Mouse (Mus musculus) left cerebral cortex, postnatal 10 days (tissue): ENCODE measurements around the gene Hivep3. TPM values are rescaled to one million over a fixed set of nuclear protein-coding genes. Genes with fewer than 3 reads are reported as not detected.

Source experiments
- DNase-seq, 2 experiments: peaks; one replicate each; pipeline ENCODE4 v3.0.0; 2021 to 2022; ENCODE audit warnings: low spot score in 2 of 2, mixed read lengths in 1 of 2; ENCODE audit errors: extremely low spot score in 1 of 2
- intact Hi-C: fragments of 180-260 bp; cut with DNase I; formaldehyde crosslinking; loops from one replicate; pipeline ENCODE4 v1.15.1; 2025
- total RNA-seq, 2 experiments: library from RNA; stranded (reverse); gene quantifications; 2 replicates each; pipeline ENCODE4 v1.2.3; 2021

Gene Hivep3
- total RNA-seq, 2 experiments from 2014 or later, result 71.9 to 74.3 TPM

DNA sequence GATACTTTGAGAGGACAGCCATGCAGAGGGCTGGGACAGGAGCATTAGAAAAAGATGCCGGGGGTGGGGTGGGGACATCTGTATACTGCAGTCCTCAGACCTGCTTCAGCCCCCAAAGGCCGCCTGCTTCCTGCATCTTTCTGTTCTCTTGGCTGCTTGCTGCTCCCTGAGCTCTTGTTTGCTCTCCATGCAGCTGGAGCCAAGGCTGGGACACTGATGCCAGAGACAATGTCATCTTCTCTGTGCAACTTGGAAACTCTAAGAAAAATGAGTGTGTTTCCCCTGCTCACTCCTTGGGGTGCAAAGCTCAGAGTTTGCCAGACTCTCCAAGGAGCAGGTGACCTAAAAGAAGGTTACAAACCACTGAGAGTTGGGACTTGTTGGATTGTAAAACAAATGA, 275.6 kb downstream of the Hivep3 start:
- intact Hi-C loops, result no loop called here
- DNase-seq, result no peak

DNA sequence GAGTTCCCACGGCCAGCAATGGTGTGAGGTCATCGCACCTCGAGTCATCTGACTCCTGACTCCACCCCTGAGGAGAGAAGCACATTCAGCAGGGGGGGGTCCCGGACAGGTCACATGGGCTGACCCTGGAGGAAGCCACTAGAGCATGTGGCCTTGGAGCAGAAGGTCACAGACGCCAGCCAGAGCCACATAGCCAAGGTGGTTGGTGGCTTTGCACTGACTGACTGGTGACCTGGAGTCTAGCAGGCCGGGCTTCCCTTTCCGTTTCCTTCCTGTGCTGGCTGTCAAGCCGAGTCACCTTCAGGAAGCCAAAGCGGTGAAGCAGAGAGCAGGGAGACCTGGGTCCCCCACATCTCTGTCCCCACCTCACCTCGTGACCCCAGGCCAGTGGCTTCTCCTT, 278.2 kb downstream of the Hivep3 start:
- DNase-seq, result no peak
- intact Hi-C loops, result no loop called here

DNA sequence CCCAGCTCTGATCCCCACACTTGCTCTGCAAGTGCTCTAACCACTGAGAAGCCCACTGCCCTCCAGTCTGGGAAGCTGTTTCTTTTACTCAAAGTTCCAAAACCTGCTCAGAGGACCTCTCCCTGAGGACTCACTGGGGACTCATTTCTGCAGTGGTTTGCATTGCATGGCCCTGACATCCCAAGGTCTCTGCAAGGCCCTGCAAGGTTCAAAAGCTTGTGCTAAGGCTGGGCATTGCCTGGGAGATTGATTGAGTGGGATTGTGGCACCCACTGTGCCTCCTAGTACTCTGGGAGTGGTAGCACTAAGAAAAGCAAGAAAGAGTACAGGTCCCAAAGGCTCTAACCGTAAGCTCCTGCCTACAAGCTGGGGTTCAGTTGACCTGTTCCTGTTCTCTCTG, 279.3 kb downstream of the Hivep3 start:
- DNase-seq, result no peak
- intact Hi-C loops, result no loop called here

DNA sequence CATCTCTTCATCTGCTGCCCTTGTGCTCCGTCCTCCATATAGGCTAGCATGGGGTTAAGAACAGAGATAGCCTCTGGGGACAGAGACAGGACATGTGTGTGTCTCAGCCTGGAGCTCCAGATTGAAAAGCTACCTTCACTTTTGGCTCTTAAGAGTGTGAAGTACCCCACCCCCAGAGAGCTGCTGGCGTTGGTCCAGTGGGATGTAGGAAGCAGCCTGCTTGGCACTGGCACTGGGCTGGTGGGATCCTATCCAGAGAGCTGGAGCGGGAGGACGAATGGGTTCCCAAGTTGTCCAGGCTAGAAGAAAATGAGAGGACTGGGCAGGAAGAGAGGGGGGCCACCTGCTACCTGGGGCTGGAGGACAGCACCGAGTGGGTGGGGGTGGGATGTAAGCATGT, 284.8 kb downstream of the Hivep3 start:
- DNase-seq, result peak; percentile 46 to 79
- intact Hi-C loops, result no loop called here

DNA sequence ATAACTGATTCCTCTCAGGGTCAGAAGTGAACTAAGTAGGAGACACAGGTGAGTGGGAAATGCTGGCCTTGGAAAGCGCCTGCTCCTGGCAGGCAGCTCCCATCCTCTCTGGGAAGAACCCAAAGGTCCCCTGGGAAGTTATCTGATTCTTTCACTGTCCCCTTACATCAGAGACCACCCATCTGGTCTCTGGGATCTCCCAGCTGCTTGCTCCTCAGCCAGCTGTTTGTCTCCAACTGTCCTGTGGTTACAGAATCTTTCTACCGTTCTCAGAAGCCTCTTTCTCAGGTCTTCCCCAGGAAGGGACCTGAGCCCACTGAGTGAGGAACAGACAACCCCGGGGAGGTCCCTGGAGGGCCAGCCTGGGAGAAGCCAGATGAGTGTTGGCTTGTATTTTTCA, 288.8 kb downstream of the Hivep3 start:
- no peak for DNase-seq
- intact Hi-C loops, result no loop called here

DNA sequence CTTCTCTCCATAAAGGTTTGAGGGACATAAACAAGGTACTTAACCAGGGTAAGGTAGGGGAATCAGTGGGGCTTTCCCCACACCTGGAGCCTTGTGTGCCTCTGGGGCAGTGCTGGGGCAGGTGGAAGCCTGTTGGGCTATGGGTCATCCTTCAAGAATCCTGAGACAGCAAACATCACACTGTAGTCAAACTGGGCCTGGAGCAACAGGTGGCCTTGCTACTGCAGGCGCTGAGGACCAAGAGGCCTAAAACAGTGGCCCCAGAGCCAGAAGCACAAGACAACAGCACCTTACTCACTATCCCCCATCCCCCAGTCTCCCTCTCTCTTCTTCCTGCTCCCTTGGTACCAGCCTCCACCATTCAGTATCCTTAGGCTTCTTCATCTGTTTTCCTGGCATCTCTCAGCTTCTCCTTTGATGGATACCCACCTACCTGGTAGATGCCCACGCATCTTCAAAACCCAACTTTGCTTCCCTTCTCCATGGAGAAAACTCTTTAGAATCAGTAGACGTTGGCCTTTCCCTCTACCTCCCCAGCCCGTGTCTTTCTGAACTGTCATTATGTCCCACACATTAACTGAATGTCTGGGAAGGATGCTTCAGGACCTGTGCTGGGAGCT, 289.7 kb downstream of the Hivep3 start:
- DNase-seq, result no peak
- intact Hi-C loops, result no loop called here

DNA sequence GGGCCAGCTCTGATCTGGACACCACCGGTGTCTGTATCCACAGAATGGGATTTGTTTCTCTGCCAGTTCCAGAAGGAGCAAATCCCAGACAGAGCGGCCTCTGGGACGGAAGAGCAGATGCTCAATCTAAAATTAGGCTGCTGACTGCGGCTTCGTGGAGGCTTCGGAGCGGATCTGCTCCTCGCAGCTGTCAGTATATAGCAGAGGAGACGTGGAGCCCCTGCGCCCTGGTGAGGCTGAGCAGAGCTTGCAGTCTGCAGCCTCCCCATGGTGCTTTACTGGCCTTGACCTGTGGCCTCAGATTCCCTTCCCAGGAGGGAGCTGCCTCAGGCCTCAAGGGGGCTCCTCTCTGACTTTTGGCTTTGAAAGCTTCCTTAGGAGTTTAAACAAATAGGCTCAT, 290.5 kb downstream of the Hivep3 start:
- DNase-seq, result peak; percentile 78 to 83
- intact Hi-C loops, result no loop called here

DNA sequence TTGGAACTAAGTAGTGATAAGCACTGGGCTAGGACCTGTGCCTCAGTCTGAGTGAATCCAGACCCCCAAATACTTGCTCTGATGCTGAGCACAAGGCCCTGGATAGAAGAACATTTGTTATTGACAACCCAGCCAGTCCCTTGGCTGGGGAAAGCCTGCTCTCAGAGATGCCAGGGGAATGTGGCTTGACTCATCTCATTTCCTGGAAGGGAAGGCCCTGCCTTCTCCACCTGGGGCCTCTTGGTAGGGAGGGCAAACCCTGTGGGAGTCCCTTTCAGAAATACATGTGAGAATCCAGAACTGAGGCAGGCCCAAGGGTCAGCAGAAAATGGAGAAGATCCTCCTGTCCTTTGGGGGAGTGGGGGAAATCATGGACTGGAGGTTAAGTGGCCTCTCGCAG, 294.1 kb downstream of the Hivep3 start:
- DNase-seq, result no peak
- intact Hi-C loops, result no loop called here

DNA sequence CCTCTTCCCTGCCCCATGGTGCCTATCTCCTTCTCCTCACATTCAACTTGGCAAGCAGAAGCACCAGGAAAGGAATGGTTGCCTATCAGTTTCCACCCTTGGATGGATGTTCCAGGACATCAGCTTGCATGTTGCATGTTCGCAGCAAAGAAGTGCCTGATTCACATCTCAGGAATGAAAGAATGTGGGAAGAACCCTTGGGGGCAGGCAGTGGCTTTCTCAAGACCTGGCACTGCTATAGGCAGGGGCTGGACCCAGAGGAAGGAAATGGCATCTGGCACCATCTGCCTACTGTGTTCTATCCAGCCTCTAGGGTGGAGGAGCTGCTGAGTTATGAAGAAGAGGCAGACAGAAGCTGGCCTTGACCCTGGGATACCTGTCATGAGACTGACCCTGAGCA, 296.4 kb downstream of the Hivep3 start:
- intact Hi-C loops, result loop anchor here (5.0 kb wide), 2 partner anchors 48 to 63 kb away; no protein-coding TSS in a partner anchor
- no peak for DNase-seq

DNA sequence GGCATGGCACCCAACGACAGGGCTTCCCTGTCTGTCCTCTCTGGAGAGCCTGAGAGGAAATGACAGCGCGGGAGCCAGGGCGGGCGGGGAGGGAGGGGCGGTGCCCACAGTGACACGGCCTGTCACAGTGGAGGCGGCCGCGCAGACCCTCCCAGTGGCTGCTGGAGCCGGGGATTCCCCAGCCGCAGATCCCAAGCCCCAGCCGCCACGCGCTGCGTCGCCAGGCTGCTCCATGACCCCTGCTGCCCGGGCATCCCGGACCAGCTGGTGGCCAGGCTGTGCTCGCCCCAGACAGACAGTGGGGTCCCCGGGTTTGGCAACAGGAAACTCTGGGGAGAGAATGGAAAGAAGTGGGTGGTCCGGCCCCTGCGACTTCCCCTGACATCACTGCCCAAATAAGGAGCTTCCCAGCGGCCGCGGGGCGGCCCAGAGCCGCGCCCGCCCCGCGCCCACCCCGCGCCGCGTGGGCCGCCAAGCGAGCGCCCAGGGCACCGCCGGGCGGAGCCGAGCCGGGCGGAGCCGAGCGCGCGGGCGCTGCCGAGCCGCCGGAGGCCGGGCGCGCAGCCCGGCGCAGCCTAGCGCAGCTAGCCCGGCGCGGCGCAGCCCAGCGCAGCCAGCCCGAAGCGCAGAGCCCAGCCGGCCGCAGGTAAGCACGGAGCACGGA, 298.9 kb downstream of the Hivep3 start:
- peak; percentile 52 to 71 for DNase-seq
- intact Hi-C loops, result loop anchor here (5.0 kb wide), 2 partner anchors 50 to 65 kb away; no protein-coding TSS in a partner anchor

DNA sequence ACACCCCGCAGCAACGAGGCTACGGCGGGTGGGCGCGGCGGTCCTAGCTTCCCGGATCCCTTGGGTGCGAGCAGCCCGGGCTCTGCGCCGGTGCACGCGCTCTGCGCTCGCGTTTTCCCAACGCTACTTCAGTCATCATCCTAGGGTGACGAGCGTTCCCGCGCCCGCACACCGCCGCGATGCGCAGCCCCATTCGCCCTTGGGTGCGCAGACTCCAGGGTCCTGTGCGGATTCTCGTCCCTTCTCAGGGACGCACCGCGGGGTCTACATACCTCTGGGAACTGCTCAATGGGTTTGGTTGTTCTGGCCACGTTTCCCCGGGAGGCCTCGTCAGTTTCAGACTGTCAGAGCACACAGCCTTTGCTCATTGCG, 299.4 kb downstream of the Hivep3 start:
- intact Hi-C loops, result loop anchor here (5.0 kb wide), 2 partner anchors 51 to 66 kb away; no protein-coding TSS in a partner anchor
- peak; percentile 38 to 69 for DNase-seq

DNA sequence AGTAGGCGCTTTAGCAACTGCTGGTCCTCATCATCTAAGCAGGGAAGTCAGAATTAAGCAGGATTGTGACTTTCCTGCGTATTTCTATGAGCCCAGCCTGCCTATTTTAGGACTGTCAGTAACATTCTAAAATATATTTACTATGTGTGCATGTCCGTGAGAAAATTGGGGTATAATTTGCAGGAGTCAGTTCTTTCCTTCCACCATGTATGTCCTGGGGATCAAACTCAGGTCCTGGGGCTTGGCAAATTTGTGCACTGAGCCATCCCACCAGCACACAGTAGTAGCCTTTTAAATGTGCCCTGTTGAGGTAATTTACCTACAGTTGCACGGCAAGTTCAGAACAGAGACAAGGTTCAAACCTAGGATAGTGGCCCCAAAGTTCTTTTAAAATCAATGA, 302.7 kb downstream of the Hivep3 start:
- intact Hi-C loops, result no loop called here
- no peak for DNase-seq

DNA sequence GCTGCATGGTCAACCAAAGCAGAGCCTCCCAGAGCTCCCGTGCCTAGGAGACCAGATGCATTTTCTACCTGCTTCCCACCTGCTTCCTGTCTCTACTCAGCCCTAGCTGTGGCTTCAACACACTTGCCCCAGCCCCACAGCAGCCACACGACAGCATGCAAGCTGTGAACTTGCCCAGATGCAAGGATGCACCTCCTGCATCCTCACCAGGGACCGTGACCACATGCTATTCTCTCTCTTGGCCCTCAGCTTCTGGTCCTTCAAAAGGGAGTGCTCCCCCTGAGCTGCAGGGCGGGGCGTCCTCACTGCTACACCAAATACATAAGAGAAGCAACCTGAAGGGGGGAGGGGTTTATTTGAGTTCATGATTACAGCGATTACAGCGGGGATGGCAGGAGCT, 303.4 kb downstream of the Hivep3 start:
- intact Hi-C loops, result no loop called here
- no peak for DNase-seq

DNA sequence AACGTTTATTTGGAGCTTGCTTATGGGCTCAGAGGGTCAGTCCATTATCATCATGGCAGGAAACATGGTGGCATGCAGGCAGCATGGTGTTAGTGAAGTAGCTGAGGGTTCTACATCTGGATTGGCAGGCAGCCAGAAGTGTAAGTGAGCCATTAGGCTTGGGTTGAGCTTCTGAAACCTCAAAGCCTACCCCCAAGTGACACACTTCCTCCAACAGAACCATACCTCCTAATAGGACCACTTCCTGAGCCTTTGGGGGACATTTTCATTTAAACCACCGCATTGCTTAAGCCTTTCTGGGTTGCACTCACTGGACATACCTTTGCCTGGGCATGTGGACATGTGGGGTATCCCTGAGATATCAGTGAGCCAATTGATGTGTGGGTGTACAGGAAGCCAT, 307.9 kb downstream of the Hivep3 start:
- DNase-seq, result no peak
- intact Hi-C loops, result no loop called here

DNA sequence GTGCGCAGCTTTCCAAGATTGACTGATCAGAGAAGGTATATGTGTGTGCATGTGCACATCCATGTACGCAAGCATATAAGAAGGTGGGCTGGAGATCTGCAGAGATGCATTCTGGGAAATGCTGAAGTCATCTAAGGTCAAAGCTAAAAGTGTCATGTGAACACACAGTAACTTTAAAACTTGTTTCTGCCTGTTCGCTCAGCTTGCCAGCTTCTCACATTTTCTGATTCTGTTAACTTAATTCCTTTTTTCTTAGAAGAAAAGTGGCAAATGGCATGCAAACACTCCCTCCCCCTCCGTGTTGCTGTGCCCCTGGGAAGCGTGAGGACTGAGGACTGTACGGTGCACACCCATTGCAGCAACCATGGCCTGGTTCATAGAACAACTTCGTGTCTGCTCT, 308.9 kb downstream of the Hivep3 start:
- no peak for DNase-seq
- intact Hi-C loops, result no loop called here

DNA sequence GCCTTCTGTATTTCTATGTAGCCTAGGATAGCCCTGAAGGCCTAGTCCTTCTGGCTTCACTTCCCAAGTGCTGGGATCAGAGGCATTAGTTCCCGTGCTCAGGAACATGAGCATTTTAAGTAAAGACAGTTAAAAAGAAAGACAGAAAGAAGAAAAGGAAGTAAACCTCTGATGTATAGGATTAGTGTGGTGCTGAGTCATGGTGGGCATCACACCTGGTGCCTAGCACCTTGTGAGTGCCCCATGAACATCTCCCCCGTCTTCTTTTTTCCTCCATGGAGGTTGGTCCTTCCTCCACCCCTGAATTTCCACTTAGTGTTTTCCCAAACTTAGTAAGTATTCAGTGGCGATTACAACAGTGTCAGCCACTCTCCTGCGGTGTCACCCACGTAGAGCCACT, 311.0 kb downstream of the Hivep3 start:
- intact Hi-C loops, result no loop called here
- no peak for DNase-seq

DNA sequence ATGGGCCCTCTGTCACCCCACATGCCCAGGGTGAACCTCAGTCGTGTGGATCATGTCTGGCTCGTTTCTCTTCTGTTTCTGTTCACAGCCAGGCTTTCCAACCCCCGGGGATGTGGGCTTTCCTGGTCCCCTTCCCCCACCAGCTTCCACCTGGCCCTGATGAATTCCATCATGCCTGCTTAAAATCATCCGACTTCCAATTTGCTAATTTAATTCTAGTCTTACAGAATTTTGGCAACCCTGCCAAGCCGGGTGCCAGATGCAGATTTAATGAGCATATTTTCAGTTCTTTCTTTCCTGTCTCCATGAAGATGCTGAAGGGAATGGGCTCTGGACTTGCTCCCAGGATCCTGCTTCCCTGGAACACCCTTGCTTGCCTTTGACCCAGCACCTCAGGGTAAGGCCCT, 311.6 kb downstream of the Hivep3 start:
- intact Hi-C loops, result no loop called here

DNA sequence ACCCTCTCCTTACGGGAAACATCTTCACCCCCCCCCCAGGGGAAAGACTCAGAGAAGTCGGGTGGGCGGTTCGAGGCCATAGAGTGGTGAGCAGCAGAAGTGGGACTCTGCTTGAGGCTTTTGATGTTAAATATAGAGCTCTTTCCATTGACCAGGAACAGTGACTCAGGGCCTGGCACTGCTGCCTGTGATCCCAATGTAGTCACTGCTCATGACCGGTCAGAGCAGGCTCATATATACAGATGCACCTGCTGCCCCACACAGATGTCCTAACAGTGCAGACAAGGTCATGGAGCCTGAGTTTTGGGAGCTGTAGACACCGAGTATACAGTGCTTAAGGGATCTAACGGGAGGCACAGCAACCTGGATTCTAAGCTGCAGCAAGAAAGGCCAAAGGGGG, 312.3 kb downstream of the Hivep3 start:
- intact Hi-C loops, result no loop called here
- DNase-seq, result no peak

More for the DNA sequence above, 311.6 kb downstream of the Hivep3 start:
- DNase-seq, result peak; percentile 64 to 82

DNA sequence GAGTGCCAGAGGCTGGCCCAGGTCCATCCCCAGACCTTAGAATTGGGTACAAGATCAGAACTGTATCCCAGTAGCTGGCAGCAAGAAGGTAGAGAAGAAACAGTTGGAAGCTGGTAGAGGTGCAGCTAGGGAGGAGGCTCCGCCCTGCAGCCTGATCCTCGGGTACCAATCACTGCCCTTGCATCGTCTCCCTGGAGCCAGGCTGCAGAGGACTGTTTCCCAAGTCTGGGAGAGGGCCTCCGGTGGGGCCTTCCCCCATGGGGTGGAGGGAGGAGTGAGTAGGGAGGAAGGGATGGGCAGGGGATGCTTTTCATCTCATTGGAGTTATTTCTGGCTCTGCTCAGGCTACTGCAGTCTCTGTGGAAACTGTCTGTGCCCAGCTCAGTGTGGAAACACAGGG, 313.5 kb downstream of the Hivep3 start:
- intact Hi-C loops, result no loop called here
- DNase-seq, result peak in 1 of 2 experiments; percentile 51

DNA sequence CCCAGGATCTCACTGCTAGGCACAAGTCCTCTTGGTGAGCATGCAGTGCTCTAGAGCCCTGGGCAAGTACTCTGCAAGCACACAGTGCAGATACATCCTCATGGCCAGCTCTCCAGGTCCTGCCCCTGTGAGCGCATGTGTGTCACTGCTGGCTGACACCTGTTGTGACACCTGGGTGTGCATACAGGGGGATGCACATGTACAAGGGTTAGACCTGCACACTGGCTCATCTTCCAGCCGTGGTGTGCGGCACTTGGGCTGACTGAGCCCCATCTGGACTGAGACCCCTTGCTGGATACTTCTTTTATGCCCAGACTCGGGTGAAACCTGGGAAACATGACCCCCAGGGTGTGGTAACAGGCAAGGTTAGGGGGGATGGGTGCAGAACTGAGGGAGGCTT, 314.7 kb downstream of the Hivep3 start:
- DNase-seq, result no peak
- intact Hi-C loops, result no loop called here

DNA sequence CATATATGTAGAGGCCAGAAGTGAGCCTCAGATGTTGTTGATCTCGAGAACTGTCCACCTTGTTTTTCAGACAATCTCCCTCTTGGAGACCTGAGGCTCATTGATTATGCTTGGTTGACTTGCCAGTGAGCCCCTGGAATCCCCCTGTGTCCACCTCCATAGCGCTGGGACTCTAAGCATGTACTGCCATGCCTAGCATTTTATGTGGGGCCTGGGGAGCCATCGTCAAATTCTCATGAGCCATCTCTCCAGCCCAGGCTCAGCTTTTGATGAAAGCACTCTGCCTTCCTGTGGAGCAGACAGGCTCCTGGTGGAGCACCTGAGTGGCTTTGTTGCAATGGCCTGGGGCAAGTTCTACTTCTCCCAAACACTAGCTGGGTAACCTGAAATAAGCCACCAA, 316.3 kb downstream of the Hivep3 start:
- DNase-seq, result no peak
- intact Hi-C loops, result no loop called here
